Mouse (Mus musculus) cerebellum, adult 8-10 months (tissue): ENCODE measurements around the gene Cdh11.

Experiments
- DNase-seq: peaks from one replicate; pipeline ENCODE4 v3.0.0; 2022

Gene Cdh11

DNA sequence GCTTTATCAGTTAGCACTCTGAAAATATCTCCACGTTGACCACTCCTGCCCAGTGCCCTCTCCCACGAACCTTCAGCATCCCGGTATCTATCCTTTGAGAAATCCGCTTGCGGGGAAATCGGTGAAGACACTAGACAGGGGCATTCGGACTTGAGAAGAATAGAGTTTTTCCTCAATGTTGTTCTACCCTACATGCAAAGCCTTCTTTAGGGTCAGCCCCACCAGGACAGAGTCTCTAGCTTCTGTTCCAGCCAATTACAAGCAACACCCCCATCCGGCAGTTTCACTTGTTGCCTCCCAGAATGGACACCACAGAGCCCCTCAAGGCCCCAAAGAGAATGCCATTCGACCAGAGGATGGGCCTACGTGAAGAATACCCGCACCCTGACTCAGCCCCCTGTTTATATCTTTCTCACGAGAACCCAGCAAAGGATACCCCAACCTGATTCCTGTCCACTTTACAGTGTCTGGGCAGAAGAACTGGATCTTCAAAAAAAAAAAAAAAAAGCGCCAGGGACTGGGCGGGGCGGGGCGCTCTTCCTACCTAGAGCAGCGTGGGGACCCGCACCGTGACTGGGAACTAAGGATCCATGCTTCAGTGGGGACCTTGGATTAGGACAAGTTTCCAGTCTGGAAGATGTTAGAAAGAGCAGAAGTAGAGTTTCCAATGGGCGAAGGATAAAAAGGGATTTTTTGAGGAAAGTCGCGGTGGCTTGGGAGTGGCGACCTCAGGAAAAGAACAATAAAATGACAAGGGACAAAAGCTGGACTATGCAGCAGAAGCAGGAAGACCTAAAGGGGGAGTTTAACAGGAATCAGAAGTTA is at the start of gene Cdh11:
Cdh11 (minus strand) TSS at position 51 of the 825 bp plus-strand sequence.
- no peak for DNase-seq

DNA sequence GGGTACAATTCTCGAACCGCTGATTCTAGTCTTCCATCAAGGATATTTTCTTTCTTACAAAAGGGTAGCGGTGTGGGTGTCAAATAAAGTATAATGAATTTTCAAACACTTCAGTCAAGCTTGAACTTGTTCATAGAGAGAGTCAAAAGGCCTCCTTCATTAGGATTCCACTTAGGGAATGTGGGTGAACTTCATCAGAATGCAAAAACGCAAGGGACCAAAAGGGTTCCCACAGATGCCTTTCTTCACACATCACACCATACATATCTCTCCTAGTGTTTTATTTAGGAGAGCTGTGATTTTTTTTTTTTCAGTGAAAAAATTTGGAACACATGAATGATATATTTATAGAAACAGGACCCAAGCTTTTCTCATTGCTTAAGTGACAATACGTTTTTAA is 28.5 kb upstream of the Cdh11 start:
- DNase-seq: no peak

DNA sequence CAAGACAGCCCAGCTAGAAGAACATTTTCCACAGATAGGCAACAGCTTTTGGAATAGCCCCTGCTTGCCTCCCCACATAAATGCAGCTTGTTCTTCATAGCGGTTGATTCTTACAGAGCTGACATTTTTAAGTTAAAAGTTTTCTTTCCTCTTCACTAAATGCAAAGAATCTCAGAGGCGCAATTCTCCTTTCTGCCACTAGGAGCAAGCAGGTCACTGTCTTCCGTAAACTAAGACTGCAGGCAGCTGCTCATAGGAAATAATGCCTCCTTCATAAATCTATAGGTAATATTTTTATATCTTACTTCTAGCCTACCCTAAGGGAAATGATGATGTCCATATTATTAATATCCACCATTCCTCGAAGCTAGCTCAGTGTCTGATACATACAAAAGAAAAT is 4.9 kb upstream of the Cdh11 start:
- no peak for DNase-seq

DNA sequence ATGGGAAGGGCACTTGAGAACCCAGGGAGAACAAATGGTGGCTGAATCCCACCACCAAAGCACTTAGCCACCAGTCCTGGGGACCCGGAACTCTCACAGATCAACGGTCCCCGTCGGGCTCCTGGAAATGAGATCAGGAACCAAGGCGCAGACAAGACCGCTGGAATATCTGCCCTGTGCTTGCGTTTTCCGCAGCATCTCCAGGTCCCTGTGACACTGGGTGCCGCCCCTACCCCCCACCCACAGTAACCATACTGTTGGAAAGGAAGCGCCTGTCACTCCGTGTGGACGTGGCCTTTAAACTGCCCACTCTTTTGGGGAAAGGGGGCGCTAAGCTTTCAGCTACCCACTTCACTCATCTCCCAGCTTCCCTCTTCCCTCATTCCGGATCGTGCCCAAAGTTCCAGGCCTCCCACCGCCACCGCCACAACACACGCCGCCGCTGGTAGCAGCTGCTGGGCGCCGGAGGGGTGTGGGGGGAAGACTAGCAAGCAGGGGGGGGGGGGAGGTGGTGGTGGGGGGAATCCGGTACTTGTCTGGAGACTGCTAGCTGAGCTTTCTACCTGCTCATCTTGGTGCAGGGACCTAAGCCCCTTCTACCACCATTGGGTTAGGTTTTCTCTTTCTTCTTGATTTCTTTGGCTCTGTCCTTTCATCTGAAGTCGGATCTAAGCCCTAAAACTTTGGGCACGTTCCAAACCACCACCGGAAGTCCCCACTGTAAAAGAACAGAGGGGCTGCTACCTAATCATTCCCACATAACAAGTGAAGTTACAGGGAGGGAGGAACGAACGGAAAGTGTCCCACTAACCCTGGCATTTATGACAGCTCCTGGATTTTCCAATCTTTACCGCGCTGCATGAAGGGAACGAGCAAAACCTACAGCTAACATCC is 1.3 kb upstream of the Cdh11 start:
- DNase-seq: no peak

DNA sequence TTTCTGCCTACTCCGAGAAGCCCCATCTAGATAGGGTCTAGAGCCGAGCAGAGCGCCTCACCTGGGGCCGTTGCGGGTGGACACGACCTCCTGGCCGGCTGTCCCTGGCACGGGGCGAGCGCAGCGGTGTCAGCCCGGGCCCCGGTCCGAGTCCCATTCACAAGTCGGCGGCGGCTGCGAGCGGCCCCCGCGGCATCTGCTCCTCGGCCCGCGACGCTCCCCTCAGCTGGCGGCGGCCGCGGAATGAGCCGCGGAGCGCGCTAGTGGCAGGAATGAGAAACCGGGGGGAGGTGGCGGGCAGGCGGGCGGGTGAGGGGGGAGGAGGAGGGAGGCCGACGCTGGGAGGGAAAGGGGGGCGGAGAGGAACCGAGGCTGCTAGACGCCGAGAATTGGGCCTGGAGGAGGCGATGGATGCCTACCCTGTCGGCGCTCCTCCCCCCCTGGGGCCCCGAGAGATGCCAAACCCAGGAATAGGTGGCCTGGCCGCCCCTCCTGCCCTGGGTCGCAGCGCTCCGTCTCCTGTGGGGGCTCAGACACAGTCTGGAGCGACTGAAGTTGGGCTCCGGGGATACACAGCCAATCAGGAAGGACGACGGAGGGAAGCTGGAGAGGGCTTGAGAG is 497 bp downstream of the Cdh11 start:
- DNase-seq: no peak

DNA sequence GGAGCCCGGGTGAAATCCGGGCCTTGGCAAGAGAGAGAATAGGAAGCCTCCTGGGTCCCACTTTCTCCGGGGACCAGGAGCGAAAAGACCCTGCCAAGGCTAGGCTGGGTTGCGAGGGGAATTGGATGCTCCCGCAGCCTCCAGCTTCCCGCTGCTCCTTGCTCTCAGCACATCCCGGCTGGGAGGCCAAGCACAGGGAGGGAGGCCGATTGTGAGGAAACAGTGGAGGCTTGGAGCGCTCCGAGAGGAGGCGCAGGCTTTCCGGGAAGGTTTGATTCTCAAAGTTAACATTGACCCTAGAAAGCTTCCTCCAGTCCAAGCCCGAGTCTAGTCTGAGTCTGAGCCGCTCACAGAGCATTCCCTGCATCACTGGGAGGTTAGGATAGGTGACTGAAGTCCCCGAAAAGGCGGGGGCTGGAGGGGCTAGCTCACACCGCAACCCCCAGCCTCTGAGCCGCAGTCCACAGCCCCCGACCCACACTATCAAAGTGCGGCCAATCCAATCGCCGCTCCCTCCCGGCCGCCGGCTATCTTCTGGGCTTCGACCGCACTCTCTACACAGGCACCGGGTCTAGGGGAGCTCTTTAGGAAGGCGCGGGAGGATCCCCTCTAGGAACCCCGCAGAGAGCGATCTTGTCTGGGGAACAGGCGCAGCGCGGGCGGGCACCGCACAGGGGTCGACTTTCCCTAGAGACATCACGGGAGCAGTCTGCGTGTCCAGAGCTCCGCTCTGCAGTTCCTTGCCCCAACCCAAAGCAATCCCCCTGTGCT is 1.4 kb downstream of the Cdh11 start:
- peak; percentile 16 for DNase-seq

DNA sequence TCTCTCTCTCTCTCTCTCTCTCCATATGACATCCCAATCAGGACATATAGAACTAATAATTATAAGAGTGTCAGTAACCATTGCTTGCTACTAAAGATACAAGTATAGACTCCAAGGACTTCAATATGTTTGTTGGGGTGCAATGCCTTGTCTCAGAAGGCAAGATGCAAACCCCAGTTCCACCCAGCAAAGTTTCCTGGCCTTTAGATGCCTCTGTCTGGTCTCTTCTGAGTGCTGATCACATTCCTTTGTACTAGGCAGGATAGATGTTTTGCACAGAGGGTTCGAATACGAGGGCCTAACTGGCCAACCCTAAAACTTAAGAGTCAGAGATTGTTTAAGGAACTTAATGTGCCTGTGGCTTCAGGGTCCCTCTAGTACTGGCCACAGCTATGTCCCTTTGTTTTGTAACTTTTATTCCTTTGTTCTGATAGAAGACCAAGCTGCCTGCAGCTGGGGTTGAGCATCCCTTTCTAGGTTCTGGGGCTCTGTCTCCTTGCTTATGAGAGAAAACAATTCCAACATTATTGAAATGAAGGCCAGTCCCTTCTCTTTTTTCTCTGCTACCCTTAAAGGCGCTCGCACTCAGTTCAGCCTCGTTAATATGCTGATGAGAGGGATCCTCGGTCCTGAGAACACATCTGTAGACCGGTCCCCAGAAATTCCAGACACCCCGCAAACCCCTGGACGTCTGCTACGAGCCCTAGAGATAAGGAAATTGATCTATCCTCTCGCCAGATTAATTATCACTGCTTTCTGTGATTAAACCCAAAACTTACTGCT is 2.5 kb downstream of the Cdh11 start:
- no peak for DNase-seq

DNA sequence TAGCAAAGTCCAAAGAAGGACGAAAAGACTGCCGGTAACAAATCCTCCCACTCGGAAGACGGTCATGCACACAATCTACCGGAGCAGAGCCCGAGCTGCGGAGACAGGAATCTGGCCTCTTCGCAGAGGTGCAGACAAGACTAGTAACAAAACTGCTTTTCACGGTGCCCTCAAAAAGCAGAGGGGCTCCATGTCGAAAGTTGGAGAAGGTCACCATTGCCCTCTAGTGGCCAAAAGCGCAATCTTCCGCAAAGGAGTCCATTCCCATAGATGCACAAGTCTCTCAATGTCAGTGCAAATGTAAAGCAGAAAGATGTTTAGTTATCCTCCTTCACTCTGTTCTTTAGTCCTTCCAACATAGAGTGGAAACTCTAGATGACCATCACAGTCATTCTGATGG is 4.5 kb downstream of the Cdh11 start:
- peak; percentile 38 for DNase-seq

DNA sequence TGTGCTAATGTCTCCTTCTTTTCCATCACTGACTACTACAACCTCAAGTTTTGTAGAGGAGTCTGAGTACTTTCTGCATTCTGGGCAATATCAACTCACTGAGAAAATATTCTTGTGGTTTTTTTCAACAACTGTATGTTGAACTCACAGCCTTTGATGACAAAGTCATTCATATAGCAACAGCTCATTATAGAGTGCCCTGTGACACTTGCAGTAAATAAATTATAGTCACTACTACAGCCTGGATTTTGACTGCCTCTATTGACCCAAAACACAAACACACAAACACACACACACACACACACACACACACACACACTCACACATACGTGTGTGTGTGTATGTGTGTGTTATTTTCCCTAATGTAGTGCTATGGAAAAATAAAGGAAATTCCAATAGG is 10.8 kb downstream of the Cdh11 start:
- DNase-seq: no peak

DNA sequence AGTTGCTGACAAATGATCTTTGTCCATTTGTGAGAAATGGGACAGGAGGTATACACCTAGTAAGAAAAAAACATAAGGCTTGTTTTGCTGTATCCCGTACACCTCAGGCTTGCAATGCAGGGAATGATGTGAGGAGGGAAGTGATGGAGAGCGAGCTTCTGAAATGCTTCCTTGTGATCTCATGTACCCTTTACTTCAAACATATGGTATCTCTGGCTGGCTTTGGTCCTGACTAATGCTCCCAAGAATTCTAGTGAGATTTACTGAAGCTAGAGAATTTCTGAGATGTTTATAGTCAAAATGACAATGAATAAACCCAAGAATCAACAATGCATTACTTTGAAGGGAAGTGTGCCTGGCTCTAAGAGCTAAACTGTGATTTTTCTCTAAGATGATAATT is 14.0 kb downstream of the Cdh11 start:
- DNase-seq: no peak

DNA sequence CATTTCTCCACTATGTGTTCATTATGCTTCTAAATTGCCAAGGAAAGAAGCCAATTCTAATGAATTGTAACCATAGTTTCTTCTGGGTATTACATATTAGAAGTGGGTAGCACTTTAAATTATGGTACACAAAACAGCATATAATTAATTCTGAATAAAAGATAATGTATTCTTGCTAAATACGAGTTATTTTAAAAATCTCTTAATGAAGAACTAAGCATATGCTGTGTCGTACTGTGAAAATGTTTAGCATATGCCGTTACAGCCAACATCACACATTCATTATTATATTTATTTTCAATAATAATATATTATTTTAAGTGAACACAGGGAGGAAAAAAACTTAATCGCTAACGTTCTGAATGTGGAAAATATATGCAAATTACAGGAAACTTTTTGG is 31.6 kb downstream of the Cdh11 start:
- no peak for DNase-seq

DNA sequence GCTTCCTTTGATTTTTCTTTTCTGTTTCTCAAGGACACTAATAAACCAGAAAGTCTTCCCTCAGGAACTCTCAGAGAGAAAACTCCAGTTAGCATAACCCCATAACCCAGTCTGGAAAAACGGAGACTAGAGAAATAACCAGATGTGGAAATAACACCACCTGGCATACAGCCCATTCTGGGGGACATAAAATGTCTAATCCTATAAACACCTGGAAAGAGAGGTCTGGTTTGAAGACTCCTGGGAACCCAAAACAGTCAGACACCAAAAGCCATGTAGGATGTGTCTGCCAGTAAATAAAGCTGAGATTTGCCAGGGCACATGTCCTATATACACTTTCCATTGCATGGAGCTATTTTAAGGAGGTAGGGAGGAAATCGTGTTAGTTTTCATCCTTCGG is 42.5 kb downstream of the Cdh11 start:
- no peak for DNase-seq

DNA sequence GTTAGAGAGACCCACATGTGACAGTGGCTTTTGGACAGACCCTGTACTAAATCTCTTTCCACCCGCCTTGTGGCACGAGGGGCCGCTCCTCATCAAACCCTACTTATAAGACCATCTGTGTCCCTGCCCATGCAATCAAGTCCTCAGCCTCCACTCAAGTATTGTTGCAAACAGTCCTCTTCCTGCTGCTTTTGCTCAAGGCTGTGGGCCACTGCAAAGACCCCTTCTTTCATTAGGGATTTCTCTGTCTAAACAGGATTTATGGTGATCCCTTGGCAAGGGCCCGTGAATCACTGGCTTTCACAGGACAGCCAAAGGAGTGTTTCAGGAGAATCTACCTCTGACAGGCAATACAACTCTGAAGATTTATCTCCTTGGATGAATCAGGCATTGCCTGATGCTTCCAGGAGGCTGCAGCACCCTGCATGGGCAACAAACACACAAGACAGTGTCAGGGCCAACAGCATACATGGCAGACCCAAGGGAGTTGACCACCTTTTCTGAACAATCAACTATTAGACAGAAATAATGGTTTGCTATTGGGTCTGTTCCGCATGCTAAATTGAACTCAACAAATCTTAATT is 43.3 kb downstream of the Cdh11 start:
- no peak for DNase-seq

DNA sequence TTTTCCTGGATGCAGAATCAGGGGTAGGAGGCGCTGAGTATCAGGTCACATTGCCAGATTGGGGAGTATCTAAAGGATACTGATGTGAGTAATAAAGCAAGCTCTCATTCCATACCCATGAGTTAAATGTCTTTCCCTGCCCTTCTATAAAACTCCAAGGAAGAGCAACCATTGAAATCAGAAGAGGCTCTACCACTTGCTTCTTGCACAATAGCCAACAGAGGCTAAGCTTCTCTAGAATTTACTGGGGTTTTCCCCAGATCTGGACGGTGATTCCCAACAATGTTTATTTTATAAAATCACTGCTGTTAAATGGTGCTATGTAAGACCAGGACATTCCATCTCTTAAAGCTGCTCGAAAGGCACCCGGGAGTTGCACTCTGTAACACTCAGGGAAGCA is 44.5 kb downstream of the Cdh11 start:
- DNase-seq: no peak

DNA sequence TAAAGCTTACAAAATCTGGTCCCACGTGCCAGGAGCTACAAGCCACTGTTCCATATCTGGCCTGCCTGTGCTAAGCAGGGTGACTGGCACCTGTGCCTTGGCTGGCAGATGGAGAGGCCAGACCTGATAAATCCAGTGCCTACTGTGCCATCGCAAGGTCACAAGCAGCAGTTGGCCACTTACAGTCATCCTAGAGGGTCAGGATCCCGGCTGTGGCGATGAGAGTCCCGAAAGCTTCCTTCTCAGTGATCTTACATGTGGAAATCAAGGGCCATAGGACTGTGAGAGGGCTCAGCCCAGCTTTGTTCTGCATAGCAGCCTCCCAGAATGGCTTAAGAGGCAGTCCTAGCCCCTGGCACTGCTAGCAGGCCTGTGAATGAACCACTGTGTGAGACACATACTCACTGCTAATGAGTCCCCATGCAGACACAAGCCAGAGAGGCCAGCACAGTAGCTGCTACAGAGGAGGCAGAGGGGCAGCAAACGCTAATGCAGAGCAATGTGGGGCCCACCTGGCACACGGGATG is 46.4 kb downstream of the Cdh11 start:
- DNase-seq: no peak

DNA sequence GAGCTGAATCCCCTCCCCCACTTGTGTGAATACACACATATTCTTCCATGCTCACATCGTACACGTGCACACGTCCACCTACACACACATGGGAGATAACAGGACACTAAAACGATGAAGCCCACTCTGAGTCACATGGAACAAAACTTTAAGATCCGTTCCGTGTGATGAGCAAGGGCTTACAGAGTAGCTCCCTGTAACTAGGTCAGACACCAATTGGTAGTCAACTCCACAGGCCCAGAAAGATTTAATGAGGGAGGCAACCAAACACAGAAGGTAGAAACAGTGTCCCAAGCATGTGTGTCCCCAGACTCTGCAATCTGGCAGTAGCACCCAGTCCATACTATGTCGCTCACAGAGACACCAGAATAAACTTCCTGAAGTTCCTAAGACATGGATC is 47.0 kb downstream of the Cdh11 start:
- DNase-seq: no peak

DNA sequence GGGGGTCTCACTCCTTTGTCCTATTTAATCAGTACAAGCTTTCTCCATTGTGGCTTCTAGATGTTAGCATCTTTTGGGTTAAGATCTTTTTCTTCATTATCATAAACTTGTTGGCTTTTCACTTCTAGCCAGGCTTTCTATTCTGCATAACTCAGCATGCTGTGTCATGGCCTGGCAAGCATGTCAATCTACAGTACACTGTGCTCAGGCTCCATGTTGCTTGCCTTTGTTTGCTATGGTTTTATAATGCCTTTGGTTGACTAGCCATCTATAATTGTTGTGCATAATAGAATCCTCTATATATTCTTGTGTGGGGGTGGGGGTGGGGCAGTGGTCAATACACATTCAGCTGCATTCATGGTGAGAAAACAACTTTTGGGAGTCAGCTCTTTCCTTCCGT is 51.0 kb downstream of the Cdh11 start:
- DNase-seq: no peak

DNA sequence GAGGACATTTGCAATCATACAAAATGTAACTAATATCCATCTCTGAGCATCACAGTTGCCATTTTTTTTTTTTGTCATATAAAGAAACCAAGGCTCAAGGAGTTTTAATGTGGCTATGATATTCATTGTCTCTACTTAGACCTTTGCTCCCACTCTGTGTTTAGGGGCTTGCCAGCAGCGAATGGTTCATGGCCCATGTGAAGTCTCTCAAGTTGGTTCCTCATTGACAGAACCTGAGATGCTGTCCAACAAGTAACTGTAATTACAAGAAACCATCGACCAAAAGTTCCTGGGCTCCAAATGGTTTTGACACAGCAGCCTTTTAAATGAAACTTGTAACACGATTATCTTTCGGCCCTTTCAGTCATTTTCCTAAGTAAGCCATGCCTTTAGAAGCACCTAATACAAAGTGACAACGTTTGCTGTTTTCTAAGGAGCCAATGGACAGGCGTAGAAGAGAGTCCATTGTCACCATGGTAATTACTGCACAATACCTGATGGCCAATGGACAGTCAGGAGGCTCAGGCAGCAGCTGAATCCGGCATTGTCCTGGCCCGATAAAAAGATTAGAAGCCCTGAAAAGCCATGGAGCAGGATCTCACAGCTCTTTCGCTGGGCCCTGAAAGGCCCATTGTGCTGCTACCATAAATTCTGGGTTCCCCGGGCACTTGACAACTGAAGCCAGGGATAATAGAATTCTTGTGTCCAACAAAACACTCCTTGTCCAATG is 59.1 kb downstream of the Cdh11 start:
- no peak for DNase-seq

DNA sequence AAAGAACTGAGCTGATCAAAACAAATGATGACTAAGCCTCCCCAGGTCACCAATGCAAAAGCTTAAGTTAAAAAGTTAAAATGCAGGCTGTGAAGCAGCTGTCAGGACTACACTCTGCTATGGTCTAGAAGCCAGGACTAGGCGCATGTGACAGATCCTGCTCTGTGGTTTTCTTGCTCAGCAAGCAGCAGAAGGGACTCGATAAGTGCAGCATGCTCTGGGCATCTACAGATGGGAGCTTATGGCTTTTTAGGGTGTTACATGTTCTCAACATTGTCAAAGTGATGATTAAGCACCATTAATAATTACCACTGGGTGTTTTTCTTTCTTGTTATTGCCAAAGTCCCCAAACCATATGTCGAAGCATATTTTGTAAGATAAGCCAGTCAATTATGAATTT is 59.9 kb downstream of the Cdh11 start:
- DNase-seq: no peak

DNA sequence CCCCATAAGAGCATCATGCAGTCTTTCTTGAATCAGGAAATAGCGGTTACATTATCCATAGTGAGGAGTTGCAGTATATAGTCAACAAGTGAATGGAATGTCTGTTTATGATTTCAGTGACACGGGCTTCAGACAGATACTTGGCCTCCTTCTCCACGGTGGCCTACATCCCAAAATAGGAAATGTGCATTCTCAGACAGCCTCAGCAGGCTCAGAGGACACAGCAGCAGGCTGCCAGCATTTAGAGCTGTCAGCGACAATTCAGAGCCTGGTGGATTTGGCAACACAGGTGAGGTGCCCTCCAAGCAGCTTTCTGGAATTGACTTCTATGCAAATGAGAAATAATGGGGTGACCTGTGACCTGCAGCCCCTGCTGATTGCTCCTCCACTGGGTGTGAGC is 69.5 kb downstream of the Cdh11 start:
- no peak for DNase-seq

DNA sequence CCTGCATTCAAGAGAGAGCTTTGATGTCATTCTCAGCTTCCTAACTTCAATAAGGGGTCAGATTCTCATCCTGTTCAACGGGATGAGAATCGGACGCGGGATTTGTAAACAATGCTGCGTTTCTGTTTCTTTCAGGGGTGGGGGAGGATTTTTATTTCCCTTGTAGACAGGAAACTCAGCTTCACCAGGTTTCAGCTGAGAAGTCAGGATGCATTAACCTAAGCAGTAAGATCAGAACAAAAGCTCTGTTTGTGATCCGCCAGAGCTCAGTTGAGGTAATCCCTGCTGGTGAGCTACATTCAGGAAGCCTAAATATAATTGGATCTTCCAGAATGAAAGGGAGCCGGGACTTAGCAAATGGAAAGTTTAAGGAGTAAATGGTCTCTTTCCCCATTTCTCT is 78.1 kb downstream of the Cdh11 start:
- DNase-seq: no peak
